Mouse (Mus musculus) spleen, adult 12 weeks (tissue): Measurements from ENCODE around the gene Fam92b.

ENCODE experiments used
- DNase-seq: peaks from one replicate; pipeline ENCODE4 v3.0.0; 2022; ENCODE audit warnings: low spot score

Fam92b gene

GRCm38 (mm10) chr8:120190107-120190809, 13.0 kb upstream of the Fam92b start:
- DNase-seq = no peak

GRCm38 (mm10) chr8:120189440-120189839, 12.2 kb upstream of the Fam92b start:
- DNase-seq = no peak

DNA sequence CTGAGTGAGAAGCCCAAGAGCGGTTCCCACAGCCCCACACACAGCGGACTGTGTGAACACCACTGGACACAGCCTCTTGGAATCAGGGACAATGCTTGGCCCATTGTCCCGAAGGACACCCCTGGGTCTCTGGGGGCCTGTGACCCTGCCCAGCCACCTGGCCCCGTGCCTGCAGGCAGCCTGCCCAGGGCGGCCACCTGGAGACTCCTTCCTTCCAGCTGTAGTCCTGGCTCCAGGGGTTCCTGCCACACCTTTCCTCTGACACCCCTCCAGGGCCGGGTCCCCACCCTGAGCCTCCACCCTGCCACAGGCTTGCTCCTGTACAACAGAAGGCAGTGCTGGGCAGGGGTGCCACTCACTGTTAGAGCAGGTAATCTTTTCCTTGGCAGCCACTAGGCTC, 11.2 kb upstream of the Fam92b start:
- no peak for DNase-seq

- no peak for DNase-seq
Measured at GRCm38 (mm10) chr8:120186454-120186853, 9.2 kb upstream of the Fam92b start.

DNA sequence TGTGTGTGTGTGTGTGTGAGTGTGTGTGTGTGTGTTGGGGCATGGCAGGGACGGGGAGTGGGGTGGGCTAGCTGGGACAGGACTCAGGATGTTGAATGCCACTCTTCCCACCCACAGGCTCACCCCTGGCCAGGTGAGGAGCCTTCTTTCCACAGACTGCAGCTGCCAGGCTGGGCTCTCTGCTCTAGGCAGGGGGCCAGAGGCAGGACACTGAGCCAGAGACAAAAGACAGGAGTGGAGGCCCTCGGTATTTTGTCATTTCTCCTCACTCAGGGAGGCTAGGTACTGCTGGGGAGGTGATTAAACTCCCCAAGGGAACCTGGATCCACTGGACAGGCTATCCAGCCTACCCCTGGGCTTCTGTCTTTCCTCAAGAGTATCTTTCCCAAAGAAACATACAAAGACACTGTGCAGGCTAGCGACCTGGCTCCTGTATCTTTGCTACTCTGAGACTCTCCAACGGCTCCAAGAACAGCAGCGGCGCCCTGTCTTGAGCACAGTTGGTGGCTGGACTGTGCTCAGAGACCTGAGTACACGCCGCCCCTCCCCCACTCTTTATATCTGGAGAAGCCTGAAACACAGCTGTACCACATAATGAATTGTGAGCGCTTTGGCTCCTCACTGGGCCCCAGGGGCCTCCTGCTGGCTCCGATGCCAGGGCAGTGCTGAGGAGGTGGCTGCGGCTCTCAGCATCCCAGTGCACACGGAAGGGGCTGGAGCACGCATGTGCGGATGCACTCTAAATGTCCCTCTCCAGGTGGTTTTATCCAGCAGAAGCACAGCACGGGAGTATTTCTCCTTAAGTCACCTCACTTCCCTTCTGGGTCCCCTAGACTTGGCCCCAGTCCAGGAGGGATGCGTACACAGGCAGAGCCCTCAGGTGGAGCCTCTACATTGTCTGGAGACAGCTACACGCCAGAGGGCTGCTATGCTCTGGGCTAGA, 7.9 kb upstream of the Fam92b start:
- no peak for DNase-seq

GRCm38 (mm10) chr8:120184366-120184765, 7.1 kb upstream of the Fam92b start:
- no peak for DNase-seq

GRCm38 (mm10) chr8:120181861-120182414, 4.7 kb upstream of the Fam92b start:
- DNase-seq = no peak

DNA sequence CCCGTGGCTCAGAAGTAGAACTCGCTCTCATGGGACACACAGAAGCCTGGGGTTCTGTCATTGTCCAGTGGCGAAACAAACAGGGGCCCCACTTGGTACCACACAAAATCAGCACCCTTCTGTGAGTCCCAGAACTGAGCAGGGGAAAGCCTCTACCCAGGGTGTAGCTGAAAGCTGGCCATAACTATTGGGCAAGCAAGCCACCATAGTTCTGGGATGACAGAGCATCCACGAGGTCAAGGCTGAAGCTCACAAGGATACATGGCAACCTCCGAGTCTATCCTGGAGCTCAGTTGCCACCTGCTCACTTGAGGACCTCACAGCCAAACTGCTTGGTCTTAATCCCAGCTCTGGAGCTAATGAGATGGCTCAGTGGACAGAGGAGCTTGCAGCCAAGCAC, 4.0 kb upstream of the Fam92b start:
- DNase-seq = no peak

DNA sequence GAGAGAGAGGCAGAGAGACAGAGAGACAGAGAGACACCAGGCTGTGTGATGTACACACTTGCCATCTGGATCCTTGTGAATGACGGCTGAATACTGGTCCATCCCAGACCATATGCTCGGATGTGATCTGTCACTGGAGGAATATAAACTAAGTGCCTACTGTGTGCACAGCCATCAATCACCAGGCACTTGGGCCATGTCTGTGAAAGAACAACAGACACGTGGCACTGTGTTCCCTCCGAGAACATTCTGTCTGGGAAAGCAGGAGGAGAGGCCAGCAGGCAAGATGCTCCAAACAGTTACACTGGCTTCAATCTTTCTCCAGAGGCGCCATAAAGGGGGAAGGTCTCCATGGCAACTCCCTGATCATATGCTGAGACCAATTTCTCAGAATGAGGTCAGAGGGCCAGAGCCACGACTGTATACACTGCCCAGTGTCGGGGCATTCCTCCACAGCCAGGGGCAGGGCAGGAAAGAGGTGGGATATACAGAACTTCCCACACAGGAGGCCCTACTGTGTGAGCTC, 3.2 kb upstream of the Fam92b start:
- DNase-seq = no peak

DNA sequence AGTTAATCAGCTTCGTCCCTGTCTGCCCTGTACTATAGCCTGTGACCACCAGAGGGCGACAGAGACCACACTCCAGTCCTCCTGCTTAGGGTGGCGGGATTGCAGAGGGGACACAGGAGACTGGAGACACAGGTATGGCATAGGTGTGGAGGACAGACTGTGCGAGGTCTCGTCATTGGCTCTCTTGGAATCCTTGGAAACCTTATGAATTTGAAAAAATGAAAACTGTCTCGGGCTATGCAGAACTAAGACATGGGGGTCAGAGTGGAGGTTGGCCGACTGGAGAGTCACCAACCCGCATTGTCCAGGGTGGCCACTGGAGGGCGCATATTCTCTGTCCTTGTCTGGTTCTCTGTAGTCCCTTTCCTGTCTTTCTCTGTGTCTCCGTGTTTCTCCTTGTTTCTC, 1.8 kb upstream of the Fam92b start:
- DNase-seq = peak; percentile 76

- no peak for DNase-seq
Measured at GRCm38 (mm10) chr8:120178124-120178514, 853 bp upstream of the Fam92b start.

GRCm38 (mm10) chr8:120176605-120177004, 661 bp downstream of the Fam92b start:
- no peak for DNase-seq

GRCm38 (mm10) chr8:120174606-120175005, 2.7 kb downstream of the Fam92b start:
- no peak for DNase-seq

DNA sequence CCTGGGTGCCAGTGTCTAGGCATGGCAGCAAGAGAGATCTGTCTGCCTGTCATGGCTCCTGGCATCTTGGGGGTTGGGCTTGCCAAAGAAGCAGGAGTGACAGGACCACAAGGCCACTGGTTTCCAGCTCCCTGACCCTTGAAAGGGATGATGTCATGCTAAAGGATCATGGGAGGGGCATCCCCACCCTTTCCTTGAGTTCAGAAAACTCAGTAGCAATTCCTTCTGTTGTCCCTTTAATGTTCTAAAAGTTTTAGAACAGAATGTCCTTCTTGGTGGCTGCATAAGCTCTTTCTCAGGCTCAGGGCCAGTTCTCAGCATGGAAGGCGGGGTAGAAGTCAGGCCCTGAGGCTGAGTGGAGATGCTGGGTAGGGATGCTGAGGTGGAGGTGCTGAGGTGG, 4.1 kb downstream of the Fam92b start:
- no peak for DNase-seq

GRCm38 (mm10) chr8:120169119-120169518, 8.1 kb downstream of the Fam92b start:
- no peak for DNase-seq

- no peak for DNase-seq
Measured at GRCm38 (mm10) chr8:120167821-120168220, 9.4 kb downstream of the Fam92b start.

GRCm38 (mm10) chr8:120167136-120167535, 10.1 kb downstream of the Fam92b start:
- DNase-seq = no peak

DNA sequence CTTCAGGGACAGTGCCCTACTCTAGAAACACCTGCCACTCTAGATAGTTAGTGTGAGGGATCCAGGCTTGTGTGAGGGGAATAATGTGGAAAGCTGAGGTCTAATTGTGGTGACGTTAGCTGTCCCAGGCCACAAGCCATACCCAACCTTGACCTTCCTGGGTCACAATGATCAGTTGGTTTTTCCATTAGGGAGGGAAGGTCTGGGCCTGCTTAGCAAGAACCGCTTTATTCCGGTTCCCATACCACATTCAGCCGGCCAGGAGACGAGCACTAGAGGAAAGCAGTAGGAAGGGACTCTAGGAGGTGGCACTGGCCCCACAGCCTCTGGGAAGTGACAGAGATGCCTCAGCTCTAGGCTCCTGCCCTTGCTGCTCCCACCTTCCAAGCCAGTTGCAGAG, 13.2 kb downstream of the Fam92b start:
- no peak for DNase-seq

DNA sequence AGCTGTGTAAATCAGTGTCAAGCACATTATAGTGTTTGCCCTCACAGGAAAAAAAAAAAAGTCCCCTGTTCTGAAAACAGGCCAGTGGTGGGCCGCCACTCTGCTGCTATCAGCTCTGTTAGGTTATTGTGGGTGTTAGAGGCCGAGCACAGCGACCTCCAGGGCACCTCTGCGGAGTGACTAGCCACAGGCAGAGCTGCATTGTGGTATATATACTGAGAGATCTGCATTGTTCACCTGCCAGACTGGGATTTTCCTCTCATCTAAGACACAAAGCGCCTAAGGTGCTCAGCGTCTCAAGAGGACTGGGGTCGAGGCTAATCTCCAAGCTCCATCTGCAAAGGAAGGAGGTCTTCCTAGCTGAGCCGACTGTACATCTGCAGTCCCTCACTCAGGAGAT, 13.9 kb downstream of the Fam92b start:
- no peak for DNase-seq

GRCm38 (mm10) chr8:120162404-120162752, 14.9 kb downstream of the Fam92b start:
- no peak for DNase-seq

DNA sequence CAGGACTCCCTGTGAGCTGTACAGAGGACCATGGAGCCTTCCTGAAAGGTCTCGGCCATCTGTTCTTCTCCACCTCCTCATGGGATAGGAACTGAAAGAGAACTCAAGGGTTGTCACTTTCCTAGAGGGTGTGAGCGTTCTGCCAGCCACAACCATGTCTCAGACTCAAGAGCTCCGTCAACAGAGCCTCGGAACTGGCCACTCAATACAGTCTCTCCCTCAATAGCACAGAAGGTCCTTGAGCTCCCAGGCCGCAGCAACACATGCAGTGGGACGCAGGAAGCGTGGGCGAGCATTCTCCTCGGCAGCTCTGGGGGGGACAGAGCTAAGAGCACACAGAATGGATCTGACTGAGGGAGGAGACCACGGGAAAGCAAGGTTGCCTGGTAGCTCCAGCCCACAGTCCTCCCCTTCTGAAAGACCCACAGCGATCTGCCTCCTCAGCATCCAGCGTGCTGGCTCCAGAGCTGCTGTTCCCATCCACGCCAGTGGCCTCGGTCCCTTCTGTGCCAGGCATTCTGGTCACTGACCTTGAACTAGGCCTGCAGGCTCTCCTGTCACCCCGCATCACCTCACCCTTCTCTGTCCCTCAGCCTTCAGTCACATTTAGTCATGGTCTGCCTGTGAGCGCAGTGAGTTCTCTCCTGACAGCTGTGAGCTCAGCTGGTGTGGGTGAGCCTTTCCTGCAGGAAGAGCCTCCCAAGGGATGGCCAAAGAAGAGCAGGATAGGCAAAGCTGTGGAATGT, 15.4 kb downstream of the Fam92b start:
- no peak for DNase-seq

DNA sequence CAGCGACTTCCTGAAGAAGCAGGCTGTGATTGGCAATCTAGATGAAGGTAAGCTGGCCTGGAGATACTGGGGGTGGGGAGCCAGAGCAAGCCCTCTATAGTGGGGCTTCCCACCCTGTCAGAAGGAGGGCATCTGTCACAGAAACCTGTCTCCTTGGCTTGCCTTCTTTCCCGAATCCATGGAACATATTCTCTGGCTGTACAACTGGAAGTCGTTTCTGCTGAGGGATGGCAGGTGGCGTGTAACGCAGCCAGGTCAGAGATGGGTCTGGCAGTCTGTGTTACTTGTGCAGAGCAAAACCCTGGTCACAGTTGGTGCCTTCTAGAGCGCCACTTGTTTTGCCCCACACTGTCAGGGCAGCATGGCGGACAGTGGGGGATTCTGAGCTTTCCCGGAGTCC, 16.9 kb downstream of the Fam92b start:
- no peak for DNase-seq
